Mouse (Mus musculus) gastrocnemius, postnatal 10 days (tissue): Measurements from ENCODE around the gene Sept9. TPM values are rescaled to one million over a fixed set of nuclear protein-coding genes. Genes with fewer than 3 reads are reported as not detected.

Experiments used
- DNase-seq: peaks from one replicate; pipeline ENCODE4 v3.0.0; 2021; ENCODE audit warnings: mixed read lengths
- long read RNA-seq, 2 experiments: library from polyadenylated mRNA; stranded (forward); transcript quantifications; one replicate each; pipeline ENCODE4 v2.0.0; 2021
- total RNA-seq, 2 experiments: library from RNA; stranded (reverse); gene quantifications; 2 replicates each; pipeline ENCODE4 v1.2.3; 2021

The Sept9 gene
- 10 to 100 TPM; 40.1 to 51.9 TPM for total RNA-seq
- long read RNA-seq, experiment 1, transcript Sept9-201 (11 exons, 3,784 nt): major isoform, 19 of 86 reads
- long read RNA-seq, experiment 1, transcript Sept9-205 (11 exons, 3,869 nt): minor isoform, 16 of 86 reads
- long read RNA-seq, experiment 1, partial matches to known transcripts: 38 of 86 reads
- long read RNA-seq, experiment 1, other reads (novel, unspliced or antisense): 7 of 86 reads
- long read RNA-seq, experiment 2, transcript Sept9-201 (11 exons, 3,784 nt): major isoform, 16 of 67 reads
- long read RNA-seq, experiment 2, transcript Sept9-205 (11 exons, 3,869 nt): minor isoform, 8 of 67 reads
- long read RNA-seq, experiment 2, transcript Sept9-204 (10 exons, 2,932 nt): minor isoform, 7 of 67 reads
- long read RNA-seq, experiment 2, partial matches to known transcripts: 25 of 67 reads
- long read RNA-seq, experiment 2, other reads (novel, unspliced or antisense): 5 of 67 reads

DNA sequence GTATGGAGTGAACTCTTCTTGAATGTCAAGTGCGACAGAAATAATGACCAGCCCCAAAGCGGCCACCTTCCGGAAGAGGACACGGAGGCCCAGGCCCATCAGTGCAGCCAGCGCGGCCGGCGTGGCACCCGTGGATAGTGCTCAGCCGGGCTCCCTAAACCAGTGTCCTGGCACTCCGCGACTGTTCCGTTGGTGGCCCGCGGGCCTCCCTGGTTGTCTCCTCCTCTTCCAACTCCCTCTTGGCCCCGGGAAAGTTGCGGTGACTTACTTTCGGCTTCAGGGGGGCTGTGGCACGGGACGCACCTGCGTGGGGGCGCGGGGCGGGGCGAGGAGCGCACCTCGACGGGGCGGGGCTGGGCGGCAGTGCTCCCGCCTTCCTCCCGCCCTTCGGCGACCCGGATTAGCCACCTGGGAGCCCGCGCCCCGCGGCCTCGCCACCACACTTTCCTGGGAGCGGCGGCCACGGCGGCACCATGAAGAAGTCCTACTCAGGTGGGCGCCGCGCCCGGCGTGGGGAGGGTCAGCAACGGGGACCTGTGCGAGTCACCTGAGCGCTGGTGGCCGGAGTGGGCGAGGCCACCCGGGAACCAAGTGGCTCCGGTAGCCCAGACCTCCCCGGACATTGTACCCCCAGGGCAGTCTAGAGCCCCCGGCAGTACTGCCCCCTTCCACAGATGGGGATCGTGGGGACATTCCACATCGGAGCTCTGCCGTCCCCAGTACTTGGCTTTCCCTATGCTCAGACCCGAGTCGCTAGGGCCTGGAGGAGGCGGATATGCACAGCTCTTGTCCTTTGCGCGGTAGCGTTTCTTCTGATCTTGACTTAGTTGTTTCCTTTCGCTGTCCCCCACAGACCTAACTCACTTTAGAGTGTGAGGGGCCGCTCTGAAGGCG lies at the start of gene Sept9:
TSS of gene Sept9 (plus strand) at position 380 of the 894 bp plus-strand sequence.
- no peak for DNase-seq

DNA sequence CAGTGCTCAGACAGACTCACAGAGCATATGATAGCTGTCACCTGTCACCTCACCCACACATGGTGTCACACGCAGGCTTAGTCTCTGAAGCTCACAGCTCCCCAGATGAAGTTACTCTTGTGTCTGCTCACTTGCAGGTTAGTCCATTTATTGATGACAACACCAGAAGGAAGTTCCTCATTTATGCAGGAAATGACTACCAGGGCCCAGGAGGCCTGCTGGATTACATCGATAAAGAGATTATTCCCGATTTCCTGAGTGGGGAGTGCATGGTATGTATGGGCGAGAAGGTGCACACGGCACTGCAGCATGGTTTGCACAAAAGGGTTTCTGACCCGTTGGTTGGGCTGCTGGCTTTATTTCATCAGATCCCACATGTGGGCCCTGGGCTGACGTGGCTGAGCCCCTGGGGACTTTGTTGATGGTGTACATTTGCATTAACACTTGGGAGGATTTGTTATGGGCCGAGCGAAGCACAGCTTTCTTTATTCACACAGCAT lies 48.9 kb upstream of the Sept9 start:
- DNase-seq: no peak

DNA sequence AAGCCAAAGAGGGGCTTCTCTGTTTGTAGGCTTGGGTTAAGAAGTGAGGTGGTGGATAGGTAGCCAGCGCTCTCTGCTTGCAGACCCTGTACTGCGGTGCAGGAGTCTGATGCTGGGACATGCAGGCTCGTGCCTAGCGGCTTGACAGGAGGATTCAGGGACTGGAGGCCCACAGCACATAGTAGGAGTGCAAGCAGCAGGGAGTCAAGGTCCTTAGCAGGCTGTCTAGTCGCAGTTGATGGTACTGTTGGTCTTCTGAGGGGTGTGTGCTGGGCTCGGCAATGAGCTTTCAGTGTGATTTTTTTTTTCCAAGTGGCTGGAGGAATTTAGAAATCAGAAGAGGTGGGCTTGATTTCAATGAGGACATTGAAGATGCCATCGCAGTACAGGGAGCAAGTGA lies 48.0 kb upstream of the Sept9 start:
- DNase-seq: no peak

DNA sequence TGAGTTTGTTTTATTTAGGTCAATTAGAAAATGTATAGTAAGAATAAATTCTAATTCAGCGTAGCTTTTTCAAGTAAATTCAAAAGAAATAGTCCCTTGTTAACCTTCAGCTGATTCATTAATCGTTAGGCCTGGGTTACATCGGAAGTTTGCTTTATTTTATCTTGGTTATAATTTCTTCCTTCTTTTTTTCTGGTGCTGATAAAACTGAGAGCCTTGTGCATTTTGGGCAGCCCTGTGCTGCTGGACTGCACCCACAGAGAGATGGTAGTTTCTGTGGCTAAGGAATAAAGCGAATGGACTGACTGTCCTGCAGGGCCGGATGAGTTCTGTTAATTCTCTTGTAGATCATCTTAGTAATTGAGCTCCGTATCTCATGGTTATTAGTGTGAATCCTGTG lies 46.9 kb upstream of the Sept9 start:
- no peak for DNase-seq

DNA sequence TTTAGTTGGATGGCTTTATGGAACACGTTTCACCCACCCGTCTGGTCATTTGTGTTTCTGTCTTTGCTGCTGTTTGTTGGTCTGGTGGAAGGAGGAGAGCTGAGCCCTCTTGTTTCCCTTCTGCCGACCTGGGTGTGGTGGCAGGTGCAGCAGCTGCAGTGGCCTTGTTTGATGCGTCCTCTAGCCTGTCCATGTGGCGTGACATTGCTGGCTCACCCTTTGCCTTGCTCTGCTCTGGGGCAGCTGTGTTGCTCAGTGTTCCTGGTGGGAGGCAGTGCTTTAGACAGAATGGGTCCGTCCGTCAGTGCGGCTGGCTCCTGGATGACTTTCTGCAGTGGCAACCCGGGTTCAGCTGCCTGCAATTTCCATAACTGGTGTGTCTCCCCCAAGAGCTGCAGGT lies 45.9 kb upstream of the Sept9 start:
- no peak for DNase-seq

DNA sequence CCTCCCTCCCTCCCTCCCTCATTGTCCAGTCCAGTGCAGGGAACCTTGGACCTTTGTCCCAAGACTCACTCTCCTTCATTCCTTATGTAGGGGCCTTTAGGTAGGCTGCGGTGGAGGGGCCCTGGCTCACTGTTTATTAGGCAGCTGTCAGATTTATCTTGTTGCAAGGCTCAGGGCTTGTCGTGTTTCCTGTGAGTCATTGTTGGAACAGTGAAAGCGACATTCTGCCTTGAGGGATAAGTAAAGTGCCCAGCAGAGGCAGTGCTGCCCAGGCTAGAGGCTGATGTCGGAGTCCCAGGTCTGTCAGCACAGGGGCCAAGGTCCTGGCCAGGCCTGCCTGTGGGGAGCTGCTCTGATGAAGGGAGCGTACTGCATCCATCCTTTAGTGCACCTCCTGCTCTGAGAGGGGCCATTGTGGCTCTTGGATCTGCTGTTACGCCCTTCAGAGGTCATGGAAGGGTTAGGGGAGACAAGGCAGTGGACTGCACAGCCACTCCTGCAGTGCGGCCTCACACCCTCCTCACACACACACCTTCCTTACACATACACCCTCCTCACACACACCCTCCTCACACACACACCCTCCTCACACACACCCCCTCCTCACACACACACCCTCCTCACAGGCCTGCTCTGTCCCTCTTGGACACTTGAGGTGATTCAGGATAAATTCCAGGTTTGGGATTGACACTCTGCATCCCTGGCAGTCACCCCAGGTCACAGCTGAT lies 45.2 kb upstream of the Sept9 start:
- no peak for DNase-seq

DNA sequence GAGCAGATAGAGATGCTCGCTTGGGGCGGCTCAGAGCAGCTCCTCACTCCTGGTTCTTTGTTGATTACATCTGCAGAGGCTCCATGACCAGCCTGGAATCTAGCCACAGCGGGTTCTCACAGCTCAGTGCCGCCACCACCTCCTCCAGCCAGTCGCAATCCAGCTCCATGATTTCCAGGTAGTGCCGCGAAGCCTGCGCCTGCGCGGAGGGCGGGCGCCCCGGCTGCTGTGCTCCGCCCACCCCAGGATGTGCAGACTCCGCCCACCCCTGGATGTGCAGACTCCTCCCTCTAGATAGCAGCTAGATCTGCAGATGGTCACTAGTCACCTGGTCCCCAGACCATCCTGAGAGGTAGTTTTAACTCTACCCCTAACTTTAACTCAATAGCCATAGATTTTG lies 42.7 kb upstream of the Sept9 start:
- no peak for DNase-seq

DNA sequence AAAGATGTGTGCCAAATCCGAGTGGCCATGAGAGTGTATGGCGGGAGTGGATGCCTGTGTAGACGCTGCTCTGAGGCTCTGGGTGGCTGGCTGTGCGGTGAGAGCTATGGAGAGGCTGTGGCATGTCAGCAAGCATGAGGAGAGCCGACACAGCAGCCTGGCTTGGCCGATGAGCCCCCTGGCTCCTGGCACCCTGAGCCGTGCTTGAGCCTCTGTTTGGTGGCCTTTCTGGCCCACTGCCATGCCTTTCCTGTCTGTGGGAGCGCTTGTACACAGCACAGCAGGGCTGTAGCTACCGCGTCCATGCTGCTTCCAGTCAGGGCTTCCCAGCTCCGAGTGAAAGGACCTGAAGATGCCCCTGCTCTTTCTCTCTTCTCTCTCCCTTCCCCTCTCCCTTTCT lies 41.1 kb upstream of the Sept9 start:
- no peak for DNase-seq

DNA sequence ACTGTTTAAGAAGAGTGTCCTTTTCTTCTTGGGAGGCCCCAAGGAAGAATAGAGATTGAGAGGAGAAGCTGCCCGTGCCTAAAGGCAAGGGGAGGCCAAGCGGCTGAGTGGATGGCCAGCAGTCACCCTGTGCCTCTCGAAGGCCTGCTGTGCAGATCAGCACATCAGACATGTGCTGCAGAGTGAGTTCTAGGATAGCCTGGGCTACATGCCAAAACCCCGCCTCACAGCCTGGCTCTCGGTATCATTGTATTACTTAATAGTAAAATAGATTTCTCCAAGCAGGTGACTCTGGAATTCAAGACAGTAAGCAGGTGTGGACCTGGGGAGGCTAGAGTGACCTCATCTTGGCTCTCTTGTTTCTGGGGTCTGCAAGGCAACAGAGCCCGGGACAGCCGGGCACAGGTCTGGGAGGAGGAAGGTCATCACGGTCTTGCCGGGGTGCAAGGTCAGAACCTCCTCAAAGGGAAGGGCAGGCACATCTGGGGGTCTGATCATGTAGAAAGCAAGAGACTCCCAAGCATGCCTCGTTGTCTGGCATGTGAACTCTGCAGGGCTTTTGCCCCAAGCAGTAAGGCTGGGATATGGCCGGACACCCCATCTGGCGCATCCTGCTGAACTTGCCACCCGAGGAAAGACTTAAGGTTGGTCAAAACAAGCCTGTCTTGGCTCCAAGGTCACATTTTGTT lies 40.1 kb upstream of the Sept9 start:
- no peak for DNase-seq

DNA sequence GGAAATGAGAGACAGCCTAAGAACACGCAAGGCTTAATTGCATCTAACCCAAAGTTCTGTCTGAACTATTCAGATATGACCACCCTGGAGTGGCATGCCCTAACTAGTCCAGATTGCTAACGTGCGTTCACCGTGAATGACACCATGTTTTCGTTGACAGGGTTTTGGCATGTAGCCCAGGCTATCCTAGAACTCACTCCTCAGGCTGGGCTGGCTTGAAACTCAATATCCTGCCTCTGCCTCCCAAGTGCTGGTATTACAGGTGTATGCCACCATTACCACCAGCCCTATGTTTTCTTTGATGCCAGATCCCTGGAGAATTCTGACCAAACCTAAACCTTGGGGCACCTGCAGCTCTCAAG lies 39.5 kb upstream of the Sept9 start:
- DNase-seq: no peak

DNA sequence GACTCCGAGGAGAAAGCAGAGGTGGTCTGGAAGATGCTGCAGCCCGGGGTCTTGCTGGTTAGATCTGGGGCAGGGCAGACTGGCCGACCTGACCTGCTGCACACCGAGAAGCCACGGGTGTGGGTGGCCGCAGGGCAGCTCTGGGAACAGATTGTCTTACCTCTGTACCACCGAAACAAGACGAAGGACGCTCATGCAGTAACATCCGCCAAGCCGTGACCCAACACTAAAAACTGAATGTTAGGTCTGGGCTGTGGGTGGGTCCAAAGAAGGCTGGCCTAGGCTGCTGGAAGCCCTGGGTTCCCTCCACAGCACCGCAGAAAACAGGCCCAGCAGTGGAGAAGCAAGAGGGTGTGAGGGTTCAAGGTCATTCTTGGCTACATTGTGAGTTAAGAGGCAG lies 38.7 kb upstream of the Sept9 start:
- no peak for DNase-seq

DNA sequence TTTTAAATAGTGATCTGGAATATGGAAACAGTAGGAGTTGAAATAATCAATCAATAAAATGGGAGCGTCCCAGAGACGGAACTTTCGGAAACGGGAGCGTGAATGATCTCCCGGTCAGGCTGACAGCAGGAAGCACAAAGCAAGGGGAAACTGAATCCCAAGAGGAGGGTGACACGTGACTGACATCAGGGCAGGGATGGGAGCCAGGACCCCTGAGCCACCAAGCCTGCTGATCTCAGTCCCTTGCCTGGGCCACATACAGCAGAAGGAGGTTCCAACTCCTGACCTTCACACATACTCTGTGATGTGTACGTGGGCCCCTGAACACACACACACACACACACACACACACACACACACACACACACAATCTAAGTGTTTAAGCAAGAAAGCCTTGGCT lies 37.9 kb upstream of the Sept9 start:
- DNase-seq: no peak

DNA sequence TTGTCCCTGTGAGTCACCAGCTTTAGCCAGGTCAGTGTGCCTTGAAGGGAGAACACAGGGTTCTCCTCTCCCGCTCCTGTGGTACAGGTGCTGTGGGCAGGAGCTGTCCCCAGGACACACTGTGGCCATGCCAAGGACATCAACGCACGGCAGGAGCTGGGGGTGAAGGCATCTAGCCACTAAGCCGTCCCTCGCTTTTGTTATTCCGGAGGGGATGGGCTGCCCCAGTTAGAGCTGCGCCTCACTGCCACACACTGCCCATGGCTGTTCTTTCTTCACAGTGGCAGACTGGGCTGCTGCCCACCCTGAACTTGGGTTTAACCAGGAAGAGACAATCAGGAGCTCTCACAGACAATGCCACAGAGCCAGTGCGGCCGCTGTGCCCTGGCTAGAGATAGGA lies 36.4 kb upstream of the Sept9 start:
- no peak for DNase-seq

DNA sequence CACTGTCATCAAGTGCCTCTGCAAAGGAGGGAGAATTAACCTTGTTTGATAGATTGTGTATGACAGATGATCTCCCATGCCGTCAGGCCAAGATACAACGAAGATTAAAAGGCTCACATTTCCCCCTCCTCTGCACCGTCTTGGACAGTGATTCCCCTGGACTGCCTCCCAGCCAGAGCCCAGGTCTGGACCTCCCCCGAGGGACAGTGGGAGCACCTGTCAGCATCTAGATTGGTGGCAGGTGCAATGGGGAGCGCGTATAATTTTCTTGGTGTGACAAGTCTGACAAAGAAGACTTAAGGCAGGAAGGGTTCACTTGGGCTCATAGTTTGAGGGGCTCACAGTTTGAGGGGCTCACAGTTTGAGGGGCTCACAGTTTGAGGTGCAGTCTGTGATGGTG lies 35.7 kb upstream of the Sept9 start:
- DNase-seq: no peak

DNA sequence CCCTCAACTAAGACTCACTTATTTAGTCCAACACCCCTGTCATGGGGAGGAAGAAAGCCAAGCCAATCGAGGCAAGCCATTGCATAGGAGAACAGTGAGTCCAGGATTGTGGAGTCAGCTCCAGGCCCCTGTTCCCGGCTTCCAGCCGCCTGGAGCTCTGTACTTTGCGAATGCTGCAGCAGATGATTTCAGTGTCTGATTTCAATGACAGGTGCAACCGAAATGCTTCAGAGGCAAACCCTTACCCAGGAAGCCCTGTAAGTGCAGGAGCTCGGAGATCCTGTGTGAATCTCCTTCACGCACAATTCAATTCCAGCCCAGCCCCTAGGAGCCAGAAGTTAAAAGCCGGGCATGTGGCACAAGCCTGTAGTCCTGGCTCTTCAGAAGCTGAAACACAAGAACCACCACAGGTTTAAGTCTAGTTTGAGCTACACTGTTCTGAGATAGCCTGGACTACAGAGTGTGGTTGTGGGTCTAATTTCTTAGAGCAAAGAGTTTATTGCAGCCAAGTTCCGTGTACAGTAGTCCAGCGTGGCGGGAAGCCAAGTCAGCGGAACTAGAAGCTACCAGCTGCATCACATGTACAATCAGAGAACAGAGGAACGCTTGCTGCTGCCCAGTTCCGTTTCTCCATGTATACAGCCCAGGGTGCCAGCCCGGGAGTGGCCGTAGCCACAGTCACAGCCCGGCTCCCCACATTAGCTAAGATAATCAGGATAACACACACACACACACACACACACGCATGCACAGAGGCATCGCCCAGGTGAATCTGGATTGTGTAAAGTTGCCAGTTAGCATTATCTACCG lies 31.0 kb upstream of the Sept9 start:
- peak; percentile 70 for DNase-seq

DNA sequence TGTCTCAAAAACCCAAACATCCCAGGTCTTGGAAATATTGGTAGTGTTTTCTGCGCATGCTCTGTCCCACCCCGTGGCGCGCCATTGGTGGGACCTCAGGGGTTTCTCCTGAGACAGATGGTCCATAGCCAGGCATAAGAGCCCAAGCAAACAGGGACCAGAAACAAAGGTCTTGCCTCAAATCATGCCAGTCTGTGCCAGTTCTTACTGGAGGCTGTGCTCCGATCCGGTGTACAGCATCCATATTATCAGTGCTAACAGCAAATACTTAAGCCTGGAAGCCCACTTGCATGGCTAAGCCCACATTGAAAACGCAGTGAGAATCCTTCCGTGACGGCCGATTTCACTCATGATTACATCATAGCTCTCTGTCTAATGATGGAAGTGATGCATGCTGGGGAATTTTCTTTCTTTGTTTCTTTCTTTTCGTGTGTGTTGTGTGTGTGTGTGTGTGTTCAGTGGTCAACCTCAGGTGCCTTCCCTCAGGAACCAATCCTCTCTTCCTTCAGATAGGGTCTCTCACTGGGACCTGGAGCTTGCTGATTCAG lies 30.3 kb upstream of the Sept9 start:
- DNase-seq: no peak

DNA sequence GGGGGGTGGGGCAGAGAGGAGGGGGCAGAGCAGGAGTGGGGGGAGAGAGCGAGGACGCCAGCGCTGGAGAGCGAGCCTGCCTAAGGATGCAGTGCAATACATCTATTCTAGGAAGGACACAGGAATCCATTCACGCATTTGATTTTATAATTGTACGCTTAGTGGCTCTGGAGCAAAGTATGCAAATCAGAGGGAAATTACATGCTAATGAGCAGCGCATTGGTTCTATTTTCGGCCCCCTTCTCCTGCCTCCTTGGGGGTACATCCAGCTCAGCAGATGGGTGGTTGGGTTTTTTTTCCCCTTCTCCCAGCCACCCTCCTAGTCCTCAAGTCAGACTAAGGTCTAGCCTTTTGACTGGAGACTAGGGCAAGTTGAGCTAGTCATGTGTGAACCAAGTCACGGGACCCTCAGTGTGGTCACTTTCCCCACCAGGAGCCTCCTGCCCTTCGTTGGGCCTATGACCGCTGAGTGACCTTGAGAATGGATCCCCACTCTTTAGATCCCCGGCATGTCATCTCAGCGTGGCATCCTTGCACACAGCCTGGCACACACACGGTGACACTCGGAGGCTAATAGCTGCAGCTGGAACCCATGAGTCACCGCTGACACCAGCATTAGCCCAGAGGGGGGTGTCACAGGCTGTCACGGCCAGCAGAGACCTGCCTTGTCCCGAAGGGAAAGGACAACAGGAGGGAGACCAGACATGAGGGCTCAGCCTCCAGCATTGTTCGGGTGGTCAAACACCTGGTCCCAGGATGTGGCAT lies 29.5 kb upstream of the Sept9 start:
- DNase-seq: no peak

DNA sequence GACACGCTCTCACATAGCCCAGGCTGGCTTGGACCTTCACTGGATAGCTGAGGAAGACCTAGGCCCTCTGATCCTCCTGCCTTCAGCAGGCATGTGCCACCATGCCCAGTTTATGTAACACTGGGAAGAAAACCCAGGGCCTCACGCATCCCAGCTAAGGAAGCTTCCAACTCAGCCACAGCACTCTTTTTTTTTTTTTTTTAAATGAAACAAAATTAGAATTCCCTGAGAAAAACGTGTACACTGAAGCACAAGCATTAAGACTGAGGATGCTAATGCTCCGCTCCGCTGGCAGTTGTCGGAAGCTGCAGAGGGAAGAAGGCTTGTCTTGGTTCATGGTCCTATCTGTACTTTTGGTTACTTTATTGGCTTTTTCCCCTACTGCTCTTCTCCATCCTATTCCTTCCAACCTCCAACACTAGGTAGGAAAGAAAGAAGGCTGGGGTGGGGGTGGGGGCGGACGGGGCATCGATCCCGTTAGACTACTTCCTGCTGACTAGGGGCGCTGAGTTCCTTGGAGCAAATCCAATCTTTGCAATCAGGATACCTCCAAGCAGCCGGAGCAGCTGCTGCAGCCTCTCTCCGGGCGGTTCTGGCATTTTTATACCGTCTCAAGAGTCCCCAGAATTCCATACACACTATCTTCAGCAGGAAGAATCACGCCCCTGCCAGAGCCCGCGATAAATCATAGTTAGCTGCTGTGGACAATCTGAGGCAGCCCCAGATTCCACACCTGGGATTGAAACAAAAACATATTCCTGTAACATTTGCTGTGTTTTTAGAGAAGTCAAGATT lies 25.2 kb upstream of the Sept9 start:
- DNase-seq: no peak

DNA sequence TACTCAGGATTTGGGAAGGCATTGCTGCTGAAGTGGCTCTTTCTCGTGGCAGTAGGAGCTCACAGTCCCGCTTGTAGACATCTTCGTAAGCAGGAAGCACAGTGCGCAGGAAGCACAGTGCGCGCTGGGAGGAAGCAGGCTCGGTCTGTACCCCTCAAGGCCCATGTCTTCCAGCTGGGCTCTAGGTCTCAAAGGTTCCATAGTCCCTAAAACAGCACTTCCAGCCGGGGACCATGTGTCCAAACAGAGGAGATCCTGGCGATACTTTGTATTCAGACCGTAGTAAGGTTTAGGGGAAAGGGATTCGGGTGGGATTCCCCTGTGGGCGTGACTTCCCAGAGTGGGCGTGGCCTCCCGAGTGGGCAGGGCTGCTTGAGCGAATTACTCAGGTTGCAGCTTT lies 24.5 kb upstream of the Sept9 start:
- DNase-seq: no peak
